Mouse (Mus musculus): ENCODE results near the gene Mrpl30. TPM values are rescaled to one million over a fixed set of nuclear protein-coding genes. Genes with fewer than 3 reads are reported as not detected.

Gene Mrpl30
- total RNA-seq (2021), result 100 to 1,000 TPM; 339 to 374 TPM
- long read RNA-seq, experiment 1, transcript Mrpl30-206 (5 exons, 501 nt), result minor isoform, 14 of 686 reads
- long read RNA-seq, experiment 1, transcript Mrpl30-205 (5 exons, 662 nt), result minor isoform, 39 of 686 reads
- long read RNA-seq, experiment 1, transcript Mrpl30-201 (6 exons, 969 nt), result major isoform, 134 of 686 reads
- long read RNA-seq, experiment 1, partial matches to known transcripts, result 3 of 686 reads
- long read RNA-seq, experiment 1, other reads (novel, unspliced or antisense), result 494 of 686 reads
- long read RNA-seq, experiment 2, transcript Mrpl30-206 (5 exons, 501 nt), result minor isoform, 5 of 454 reads
- long read RNA-seq, experiment 2, transcript Mrpl30-207 (4 exons, 587 nt), result minor isoform, 6 of 454 reads
- long read RNA-seq, experiment 2, transcript Mrpl30-205 (5 exons, 662 nt), result minor isoform, 24 of 454 reads
- long read RNA-seq, experiment 2, transcript Mrpl30-201 (6 exons, 969 nt), result major isoform, 100 of 454 reads
- long read RNA-seq, experiment 2, partial matches to known transcripts, result 0 of 454 reads
- long read RNA-seq, experiment 2, other reads (novel, unspliced or antisense), result 317 of 454 reads

DNA sequence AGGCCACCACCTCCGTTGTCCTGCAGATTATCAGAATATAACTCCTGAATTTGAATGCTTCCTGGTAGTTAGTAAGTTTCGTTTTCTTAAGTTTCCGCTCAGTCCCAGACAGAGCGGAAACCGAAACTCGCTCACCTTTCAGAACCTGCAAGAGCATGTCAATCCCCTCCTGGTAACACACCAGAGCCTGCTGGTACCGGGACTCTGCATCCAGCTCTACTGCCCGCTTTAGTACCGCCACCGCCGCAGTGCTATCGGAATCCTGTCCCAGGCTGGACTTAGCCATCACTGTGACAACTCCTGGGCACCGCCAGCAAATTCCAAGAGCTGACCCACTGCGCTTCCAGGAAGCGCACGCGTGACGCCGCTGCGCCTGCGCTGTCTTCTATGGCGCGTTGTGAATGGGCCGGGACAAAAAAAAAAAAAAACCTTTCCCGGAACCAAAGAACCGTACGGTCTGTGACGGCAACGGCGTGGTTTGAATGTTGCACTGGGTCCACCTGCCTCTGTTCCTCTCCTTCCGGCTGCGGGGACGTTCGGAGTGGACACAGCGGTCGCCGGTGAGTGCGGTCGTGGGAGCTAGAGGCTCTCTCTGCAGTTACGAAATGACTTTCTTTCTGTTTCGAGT, at the start of gene Mrpl30, which contains the start of gene Mitd1:
Mrpl30 (plus strand) TSS at position 453 of the 628 bp plus-strand sequence.
Mitd1 (minus strand) TSS at position 387 of the 628 bp plus-strand sequence.
- peak; percentile 93 for DNase-seq

DNA sequence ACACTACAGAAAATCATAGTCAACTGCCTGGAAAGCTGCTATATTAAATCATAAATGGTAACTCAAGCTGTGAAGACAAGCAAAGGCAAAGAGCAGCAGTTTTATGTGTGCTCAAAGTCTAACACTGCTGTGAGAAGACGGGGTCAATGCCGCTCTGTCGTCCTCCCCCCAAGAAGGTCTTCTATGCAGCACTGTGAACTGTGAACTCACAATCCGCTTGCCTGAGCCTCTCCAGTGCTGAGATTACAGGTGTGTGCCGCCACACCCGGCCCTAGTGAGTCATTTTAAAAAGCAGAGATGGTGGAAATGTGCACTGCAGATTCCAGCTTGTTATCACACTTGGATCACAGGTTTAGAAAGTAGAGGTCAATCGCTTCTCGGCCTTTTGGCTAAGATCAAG, 43.4 kb upstream of the Mrpl30 start:
- DNase-seq, result no peak

DNA sequence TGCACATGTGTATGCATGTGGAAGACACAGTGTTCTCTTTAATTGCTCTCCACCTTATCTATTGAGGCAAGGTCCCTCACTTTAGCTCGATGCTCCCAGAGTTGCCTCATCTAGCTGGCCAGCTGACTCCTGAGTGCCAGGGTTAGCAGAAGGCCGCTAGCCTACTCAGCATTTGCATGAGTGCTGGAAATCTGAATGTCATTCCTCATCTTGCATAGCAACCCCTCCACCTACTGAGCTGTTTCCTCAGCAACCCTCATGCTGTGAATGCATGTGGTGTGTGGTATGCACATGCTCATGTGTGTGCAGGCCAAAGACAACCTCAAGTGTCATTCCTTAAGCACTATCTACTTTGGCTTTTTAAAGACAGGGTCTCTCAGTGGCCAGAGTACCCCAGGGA, 39.6 kb upstream of the Mrpl30 start:
- DNase-seq, result no peak

DNA sequence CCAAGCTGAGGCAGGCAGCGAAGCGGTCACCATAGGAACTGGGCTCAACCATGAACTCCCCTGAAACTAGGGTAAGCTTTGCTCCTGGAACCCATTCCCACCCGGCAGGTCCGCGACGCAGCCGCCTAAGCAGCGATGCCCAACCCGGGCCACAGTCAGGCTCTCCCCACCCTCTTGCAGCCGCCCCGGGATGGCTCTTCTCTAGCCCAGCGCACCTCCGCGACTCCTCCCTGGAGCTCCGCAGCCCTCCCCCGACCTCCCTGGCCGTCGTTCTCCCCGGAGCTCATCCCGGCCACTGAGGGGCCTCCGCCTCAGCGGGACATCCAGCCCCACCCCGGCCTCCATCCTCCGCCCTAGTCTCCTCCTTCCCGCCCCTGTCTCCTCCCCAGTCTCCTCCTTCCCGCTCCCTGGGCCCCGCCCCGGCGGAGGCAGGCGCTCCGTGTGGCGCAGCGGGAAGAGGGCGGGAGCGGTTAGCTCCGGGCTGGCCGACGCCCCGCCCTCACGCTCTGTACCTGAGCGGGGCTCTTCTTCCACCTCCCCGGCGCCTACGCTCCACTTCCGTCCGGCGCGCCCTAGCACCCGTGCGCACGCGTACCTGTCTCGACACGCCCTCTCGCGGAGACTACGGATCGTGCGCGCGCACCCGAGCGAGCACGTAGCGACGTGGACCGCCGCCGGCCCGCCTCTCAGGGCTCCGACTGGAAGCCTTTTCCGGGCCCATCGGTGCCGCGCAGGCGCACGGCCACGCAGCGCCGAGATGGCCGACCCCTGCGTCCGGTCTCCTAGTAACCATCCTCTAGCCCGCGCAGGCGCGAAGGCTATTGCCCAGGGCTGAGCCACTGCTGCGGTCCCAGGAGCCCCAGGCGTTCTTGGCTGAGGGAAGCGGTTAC, 25.5 kb upstream of the Mrpl30 start:
- peak; percentile 100 for DNase-seq

DNA sequence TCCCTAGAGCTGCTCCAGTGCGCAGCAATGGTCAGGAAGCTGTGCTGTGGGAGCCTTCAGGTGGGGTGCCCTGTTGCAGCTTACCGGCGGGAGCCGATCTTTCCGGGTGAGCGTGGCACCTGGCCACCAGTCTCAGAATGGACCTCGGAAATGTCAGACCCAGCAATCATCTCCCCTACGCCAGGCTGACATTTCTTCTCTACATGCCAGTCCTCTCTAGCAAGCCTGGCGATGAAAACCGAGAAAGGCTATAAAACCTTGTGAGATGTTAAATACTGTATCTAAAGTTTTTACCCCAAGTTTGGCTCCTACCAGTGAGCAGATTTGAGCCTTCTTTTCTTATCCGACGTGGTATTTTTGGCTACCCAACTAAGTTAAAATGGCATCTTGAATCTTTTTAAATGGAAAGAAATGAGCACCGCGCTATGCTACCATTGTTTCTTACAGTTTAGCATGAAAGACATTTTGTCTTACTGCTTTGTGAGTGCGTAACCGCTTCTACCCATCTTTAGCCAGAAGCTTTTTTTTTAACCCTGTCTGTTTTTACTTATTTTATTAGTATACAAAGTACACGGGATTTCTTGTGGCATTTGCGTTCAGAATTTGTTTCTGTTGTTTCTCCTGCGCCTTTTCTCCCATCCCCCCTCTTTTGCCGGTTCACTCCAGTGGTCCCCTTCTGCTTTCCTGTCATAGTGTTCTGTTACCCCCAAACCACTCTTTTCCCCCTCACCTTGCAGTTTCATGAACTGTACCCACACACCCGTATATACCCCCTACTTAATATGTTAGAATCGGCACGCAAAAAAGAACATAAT, 24.7 kb upstream of the Mrpl30 start:
- peak; percentile 13 for DNase-seq

DNA sequence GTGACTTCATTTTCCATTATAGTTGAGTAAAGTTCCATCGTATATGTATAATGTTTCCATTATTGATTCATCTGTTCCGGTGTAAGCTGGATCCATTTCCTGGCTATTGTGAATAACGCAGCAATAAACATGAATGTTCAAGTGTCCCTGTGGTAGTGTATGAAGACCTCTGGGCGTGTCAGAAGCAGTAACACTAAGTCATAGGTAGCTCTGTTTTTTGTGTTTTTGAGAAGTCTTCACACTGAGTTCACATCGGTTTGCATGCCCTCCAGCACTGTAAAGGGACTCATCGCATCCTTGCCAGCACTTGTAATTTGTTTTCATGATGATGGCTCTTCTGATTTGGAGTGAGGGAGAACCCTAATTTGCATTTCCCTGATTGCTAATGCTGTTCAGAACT, 24.0 kb upstream of the Mrpl30 start, which contains the start of gene Tsga10:
Tsga10 (minus strand) TSS at position 144 of the 400 bp plus-strand sequence.
- DNase-seq, result no peak

DNA sequence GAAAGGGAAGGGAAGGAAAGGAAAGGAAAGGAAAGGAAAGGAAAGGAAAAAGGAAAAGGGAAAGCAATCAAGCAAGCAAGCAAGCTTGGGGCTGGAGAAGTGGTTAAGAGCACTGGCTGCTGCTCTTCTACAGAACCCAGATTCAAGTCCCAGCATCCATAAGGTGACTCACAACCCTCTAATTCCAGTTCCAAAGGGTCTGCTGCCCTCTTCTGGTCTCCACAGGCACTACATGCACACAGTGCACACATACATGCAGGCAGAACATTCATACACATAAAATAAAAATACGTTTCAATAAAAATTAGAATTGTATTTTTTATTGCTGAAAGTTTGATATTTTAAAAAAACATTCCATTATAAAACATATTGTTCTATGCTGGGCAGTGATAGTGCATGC, 23.2 kb upstream of the Mrpl30 start:
- peak; percentile 67 for DNase-seq

DNA sequence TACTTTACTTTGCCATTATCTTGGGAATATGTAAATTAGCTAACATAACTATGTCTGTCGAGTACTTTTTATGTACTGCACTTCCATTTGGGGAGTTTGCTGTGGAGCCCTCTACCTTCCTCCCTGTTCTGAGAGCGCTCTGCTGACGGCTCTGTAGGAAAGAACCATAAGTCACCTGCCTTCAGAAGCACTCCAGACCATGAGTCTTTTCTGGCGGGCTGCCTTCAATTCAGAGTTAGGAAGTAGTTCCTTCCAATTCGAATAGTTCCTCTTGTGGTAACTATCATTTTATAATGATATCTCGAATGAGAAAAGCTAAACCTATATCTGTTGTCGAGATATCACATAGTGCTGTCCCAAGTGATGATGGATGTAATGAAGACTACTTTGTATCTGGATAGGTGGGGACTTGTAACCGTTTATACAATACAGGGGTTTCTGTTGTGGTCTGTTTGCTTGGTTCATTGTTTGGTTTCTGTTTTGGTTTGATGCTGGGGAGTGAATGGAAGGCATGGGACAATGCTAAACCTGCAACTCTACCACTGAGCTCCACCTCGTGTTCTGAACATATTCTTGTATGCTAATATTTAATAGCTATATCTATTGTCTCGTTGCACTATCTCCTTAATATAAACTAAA, 22.5 kb upstream of the Mrpl30 start:
- no peak for DNase-seq

DNA sequence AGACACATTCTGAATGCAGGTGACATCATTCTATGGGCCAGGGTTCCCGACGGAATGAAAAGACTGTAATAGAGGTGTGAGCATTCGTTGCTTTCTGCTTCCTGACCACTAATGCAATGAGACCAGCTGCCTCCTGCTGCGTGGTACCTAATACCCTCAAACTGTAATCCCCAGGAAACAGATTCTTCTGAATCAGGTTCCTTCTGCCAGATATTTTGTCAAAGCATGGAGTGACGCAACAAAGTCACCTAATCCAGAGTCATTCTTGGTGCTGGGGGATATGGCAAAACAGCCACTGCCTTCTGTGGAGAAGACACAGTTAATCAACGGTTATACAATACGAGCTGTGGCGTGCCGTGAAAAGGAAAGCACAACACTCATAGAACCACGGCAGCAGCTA, 21.6 kb upstream of the Mrpl30 start:
- no peak for DNase-seq

DNA sequence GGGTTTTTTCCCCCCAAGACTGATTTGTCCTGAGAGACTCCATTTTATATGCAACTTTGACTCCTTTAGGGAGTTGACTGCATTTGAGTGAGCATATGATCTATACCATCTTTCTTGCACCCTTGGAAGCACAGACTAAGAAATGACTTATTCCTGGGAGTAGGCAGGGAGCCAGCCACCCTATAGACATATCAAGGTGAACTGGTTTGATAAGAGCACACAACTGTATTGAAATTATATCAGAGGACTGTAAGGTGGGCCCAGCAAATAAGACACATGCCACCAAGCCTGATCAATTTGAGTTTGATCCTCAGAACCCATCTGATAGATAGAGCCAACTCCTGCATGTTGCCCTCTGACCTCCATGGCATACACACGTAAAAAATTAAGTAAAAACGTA, 20.9 kb upstream of the Mrpl30 start:
- DNase-seq, result no peak

DNA sequence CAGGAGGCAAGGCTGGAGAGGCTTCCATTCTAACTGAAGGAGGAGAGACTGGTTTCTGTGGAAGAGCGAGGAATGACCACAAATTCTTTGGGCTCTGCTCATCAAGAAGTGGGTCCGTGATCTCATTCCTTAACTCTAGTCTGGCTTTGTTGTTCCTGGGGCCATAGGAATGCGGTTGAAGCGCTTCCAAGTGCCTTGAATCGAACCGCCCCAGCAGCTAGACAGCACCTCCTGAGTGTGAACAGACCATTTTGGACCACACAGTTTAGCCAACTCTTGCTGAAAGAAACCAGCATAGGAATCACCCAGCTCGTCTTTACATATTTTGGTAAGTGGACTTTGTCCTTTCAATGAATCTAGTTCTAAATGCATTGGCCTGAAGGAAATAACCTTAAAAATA, 18.6 kb upstream of the Mrpl30 start, which contains the start of gene Lipt1:
Lipt1 (plus strand) TSS at position 35 of the 400 bp plus-strand sequence.
- no peak for DNase-seq

DNA sequence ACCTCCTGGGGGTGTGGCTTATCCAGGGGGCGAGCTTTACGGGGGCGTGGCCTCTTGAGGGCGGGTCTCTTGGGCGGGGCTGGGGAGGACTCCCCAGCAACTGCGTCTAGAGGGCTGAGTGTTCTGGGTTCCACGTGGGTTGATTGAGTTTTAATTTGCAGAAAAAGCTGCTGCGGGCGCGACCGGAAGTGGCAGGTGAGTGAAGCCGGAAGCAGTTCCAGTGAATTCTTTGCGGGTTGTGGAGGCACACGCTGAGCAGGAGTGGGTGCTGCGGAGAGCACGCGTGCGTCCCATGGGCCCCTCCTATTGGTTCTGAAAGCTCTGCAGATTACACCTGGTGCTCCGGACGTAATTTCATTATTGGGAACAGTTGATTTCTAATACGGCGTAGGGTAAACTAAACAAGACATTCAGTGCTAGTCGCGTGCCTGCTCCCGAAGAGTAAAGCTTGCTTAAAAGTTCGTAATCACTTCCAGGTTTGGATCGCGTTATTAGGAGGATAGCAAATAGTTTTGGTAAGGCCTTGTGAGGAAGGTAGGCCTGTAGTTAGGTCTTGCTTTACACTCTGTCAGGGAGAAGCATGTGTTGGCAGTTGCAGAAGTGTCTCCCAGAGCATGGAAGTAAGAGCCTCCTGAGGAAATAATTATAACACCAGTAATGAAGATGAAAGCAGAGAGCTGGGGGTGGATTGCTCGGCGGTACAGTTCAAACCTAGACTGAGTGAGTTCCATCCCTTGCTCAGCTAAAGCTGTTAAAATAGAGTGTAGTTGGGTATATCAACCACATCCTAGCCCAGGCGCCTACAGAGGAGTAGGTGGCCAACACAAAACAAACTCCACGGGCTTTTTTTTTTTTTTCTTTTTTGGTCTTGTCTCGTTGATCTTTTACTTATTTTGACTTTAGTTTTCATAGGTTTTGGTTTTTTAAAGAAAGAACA, 17.9 kb upstream of the Mrpl30 start:
- peak; percentile 91 for DNase-seq

DNA sequence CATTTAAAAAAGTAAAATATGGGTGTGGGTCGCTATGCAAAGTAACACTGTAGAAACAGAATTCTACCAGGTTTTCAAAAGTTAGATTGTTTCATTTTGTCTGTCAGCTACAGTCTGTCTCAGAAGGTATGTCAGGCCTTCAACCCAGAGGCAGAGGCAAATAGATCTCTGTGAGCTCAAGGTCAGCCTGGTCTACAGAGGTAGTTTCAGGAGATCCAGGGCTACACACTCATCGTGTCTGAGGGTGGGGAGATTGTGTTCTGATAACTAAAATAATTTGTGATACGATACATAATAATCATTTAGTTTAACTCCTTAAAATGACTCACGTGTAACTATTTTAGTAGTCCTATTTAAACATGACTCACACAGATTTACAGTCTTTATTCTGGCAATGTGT, 17.1 kb upstream of the Mrpl30 start:
- no peak for DNase-seq

DNA sequence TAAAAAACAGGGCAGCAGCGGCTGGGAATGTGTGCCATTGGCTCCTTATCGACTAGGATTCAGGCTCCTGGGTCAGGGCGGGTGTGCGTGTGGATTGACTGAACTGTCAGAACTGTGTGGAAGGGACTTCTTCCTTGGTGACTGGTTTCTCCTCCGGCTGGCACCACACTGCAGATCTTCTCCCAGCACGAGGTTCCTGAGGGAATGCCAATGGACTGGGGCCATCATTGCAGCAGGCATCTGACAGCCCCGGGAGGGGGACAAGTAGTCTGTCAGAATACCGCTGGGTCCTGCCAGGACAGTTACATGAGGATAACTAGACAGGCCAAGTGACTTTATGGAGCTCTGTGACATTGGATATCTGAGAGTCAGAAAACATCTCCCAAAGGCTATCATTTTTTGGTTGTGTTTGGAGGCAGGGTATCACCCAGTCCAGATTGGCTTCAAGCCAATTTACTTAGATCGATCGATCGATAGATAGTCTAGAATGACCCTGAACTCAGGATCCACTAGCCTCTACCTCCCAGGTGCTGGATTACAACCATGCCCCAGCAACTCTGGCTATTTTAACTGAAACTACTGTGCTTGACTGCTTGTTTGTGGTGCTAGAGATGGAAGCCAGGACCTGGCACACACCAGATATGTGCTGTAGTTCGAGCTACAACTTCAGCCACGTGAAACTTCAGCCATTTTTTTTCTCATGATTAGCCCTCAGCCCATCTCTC, 12.4 kb upstream of the Mrpl30 start:
- DNase-seq, result peak; percentile 66

DNA sequence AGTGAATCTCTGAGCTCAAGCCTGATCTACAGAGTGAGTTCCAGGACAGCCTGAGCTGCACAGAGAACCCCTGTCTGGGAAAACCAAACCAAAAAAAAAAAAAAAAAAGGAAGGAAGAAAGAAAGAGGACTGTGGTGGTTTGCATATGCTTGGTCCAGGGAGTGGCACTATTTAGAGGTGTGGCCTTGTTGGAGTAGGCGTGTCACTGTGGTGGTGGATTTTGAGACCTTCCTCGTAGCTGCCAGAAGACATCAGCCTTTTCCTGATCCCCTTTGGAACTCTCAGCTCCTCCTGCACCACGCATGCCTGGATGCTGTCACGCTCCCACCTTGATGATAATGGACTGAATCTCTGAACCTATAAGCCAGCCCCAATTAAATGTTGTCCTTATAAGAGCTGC, 6.9 kb upstream of the Mrpl30 start:
- no peak for DNase-seq

DNA sequence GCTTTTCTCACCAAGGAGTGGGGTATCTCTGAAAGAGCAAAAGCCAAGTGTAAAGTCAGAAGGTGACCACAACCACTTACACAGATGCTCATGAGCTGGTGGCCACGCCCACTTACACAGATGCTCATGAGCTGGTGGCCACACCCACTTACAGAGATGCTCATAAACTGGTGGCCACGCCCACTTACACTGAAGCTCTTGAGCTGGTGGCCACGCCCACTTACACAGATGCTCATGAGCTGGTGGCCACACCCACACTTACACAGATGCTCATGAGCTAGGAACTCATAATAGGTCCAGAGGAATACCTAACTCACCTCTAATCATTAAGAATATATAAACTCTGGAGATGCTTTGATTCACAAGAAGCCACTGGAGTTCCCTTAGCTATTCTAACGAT, 5.8 kb upstream of the Mrpl30 start:
- DNase-seq, result no peak

DNA sequence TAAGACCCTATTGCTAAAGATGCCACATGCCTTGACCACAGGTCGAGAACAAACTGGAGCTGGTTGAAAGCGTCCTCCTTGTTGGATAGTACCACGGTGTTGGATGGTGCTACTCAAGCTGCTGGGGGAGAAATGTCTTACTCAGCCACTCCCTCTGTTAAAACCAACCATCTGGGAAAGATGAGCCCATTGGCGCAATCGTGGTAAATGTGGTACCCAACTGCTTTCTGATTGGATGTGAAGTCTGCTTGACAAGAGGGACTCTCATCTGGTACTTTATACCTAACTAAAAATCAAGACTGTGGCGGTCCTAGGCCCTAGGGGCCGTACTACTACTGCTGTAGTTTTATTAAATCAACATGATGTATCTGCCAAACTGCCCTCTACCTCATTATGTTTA, 1.1 kb upstream of the Mrpl30 start:
- no peak for DNase-seq

DNA sequence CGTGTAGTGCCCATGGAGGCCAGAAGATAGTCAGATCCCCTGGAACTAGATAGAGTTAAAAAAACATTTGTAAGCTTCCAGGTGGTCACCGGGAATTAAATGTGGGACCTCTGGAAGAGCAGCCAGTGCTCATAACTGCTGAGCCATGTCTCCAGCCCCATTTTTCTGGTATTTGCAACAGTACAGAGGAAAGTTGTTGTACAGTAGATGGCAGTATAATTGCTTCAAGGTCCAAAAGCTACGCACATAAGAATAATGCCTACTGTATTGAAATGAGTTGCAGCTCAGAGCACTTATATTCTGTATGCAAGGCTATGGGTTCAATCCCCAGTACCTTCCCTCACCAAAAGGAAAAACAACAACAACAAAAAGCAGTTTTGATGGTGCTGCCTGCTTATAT, 1.1 kb downstream of the Mrpl30 start:
- no peak for DNase-seq

DNA sequence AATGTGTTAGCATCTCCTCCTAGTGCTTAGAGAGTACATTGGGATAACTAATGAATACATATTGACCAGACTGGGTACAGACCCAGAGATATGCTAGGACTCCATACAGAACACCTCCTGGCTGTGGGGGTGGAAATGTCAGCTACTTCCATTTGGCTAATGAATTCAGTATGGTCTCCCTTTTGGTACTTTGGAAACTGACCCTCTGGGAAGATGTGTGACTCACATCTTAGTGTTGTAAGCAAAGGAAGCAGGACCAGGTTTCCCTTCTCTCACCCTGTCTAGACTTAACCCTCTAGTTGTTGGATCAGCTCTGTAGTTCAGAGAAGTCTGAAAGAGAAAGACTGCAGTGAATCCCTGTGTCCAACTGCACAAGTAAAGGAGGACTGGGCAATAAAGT, 4.3 kb downstream of the Mrpl30 start:
- no peak for DNase-seq

Data from adrenal gland, postnatal 10 days (tissue).